Mouse (Mus musculus): Measurements from ENCODE around the gene Ak9.
A peak's percentile ranks its signal among the peaks of the same experiment; 100 is the strongest.

GRCm38 (mm10) chr10:41450137-41450670, 146.4 kb downstream of the Ak9 start, which contains the start of gene Zbtb24:
- TF ChIP-seq CTCF (IDR thresholded peaks at IDR 0.05; ENCODE audit: extremely low read depth, insufficient read depth, low read length) = no peak
- peak; percentile 83 for TF ChIP-seq POLR2A (IDR thresholded peaks at IDR 0.05; ENCODE audit: extremely low read depth, insufficient read depth, low read length)

All from cortical plate, adult 2 months (tissue).